Mouse (Mus musculus) megakaryocyte, embryonic 14.5 days (primary cell): ENCODE results near the gene P3h3.

Experiments used
- FLI1 ChIP-seq: IDR thresholded peaks from 2 replicates; pipeline ENCODE4 v1.6.1; 2012; ENCODE audit warnings: low read length, inconsistent platforms, mixed read lengths
- GATA1 ChIP-seq: IDR thresholded peaks from 3 replicates; pipeline ENCODE4 v1.6.1; 2012; ENCODE audit warnings: mixed read lengths, low read length, inconsistent platforms, borderline replicate concordance

- TF ChIP-seq GATA1 (no peak), FLI1 (no peak)
These were observed 46.1 kb upstream of the P3h3 start for GRCm38 (mm10) chr6:124903580-124904151.
